Mouse (Mus musculus) heart, postnatal 10 days (tissue): ENCODE measurements around the gene Asb8. TPM values are rescaled to one million over a fixed set of nuclear protein-coding genes. Genes with fewer than 3 reads are reported as not detected.

Experiments used
- DNase-seq, 2 experiments: peaks; one replicate each; pipeline ENCODE4 v3.0.0; 2021
- intact Hi-C: fragments of 180-260 bp; cut with DNase I; formaldehyde crosslinking; loops from one replicate; pipeline ENCODE4 v1.15.1; 2025
- total RNA-seq, 2 experiments: library from RNA; stranded (reverse); gene quantifications; 2 replicates each; pipeline ENCODE4 v1.2.3; 2021

The Asb8 gene
- total RNA-seq, 2 experiments from 2014 or later: 104 to 109 TPM

DNA sequence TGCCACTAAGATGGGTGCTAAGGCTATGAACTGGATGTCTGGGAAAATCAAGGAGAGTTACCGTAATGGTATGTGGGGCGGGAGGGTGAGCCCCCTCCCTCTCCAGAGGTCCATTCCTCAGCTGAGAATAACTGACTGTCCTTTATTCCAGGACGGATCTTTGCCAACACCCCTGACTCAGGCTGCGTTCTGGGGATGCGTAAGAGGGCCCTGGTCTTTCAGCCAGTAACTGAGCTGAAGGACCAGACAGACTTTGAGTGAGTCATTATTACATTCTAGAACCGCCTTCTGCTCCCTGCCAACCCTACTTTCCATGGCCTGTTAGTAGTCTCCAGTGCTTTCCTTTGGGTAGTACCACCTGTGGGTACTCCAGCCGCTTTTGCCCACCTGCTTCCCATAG, 34.0 kb downstream of the Asb8 start:
- DNase-seq: no peak
- intact Hi-C loops: no loop called here

GRCm38 (mm10) chr15:98131001-98131400, 34.4 kb downstream of the Asb8 start:
- DNase-seq: peak; percentile 71 to 80
- intact Hi-C loops: no loop called here

GRCm38 (mm10) chr15:98120831-98121230, 44.6 kb downstream of the Asb8 start:
- no peak for DNase-seq
- intact Hi-C loops: no loop called here

DNA sequence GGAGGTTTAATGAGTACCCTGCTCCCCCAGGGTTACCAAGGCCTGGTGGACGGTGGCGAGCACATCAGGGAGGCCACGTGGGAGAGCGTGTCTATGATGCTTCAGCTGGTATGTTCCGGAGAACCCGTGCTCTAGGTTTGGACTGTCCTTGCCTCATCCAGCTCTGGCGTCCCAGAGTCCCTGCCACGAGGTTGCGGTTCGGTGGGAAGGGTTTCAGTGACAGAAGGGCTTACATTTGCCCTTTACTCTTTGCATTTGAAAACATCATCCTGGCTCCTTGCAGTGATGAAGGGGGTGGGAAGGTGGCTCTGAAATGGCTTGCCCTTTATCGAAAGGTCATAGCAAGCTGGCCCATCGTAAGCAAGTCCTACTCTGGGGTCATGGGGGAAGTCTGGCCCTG, 46.1 kb downstream of the Asb8 start:
- intact Hi-C loops: no loop called here
- no peak for DNase-seq

GRCm38 (mm10) chr15:98116287-98116686, 49.1 kb downstream of the Asb8 start:
- intact Hi-C loops: no loop called here

DNA sequence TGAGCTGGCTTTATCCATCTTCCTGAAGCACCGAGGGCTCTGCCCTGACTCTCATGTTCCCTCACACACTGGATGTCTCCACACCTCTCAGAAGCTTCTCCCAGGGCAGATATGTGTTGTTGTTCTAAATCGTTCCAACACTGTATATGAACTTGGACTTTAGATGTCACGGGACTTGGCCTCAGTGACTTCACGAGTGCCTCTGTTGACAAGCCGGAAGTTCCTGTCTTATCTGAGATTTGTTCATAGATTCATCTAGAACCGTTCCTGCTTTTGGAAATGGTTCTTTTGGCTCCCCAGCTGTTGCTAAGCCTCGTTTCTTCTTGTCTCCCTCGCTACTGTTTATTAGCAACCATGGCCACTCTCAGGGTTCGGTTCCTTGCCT, 49.7 kb downstream of the Asb8 start:
- no peak for DNase-seq
- intact Hi-C loops: no loop called here

More at GRCm38 (mm10) chr15:98116287-98116686, 49.1 kb downstream of the Asb8 start:
- DNase-seq: no peak

GRCm38 (mm10) chr15:98114852-98115778, 50.3 kb downstream of the Asb8 start:
- peak; percentile 49 to 58 for DNase-seq
- intact Hi-C loops: no loop called here

GRCm38 (mm10) chr15:98114098-98114851, 51.1 kb downstream of the Asb8 start:
- peak in 1 of 2 experiments; percentile 34 for DNase-seq
- intact Hi-C loops: no loop called here

- intact Hi-C loops: no loop called here
- DNase-seq: peak; percentile 47 to 50
Observed at GRCm38 (mm10) chr15:98111791-98112190, 53.6 kb downstream of the Asb8 start.

DNA sequence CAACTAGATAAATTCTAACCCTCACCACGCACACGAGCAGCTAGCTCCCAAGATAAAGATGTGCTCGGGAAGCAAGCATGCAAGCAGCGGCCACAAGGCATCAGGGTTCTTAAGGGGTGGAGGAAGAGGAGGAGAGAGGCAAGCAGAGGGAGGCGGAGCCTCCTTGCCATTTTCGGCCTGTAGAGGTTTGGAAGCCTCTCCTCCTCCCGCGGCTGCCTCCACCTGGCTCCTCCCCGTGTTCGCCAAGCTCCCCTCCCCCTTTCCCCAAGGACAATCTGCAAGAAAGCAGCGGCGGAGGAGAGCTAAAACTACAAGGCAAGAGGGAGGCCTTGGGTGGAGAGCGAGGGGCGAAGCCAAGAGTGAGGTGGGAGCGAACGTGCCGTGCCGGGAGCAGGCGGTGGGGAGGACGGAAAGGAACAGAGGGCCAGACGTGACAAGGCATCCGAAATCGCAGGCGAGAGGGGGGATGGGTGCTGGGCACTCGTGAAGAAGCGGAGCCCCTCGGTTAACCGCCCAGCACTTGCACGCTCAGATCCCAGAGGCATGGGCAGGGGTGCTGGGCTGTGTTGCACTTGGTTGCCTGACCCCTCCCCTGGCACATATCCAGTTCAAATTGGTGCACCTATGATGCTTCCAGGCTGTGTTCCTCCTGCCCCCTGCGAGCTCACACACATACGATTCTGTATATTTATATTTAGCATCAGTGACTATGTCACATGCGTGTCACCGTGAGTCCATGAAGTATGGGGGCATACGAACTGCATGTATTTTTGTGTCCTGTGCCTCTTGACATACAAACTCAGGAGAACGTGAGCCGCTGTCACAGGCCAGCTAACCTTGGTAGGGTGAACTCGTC, 56.9 kb downstream of the Asb8 start:
- peak; percentile 89 to 91 for DNase-seq
- intact Hi-C loops: loop anchor here (2.0 kb wide), 1 partner anchor 36 kb away; no protein-coding TSS in a partner anchor

DNA sequence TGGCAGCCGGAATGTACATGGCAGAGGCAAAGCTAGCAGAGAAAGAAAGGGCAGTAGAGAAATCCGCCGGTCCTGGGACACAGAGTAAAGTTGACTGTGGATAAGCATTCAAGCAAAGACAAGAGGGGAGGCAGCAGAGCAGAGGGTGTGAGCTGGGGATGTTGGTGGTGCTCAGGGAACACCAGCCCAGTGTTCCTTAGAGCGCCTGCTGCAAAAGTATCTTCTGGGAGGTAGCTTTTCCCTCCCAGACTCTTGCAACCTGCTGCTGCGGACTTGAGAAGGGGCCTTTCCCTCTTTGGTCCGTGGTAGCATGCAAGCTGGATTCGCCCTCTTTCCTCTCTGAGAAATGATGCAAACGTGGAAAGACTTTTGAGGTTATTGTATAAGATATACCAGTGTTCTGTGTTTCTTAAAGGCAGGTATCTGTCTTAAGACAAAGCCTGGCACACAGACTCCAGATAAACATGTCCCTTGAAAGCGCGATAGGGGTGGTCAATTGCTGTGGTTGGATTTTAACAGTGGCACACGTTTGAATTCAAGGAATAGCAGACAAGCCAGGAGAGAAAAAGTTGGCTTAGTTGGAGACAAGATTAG, 57.6 kb downstream of the Asb8 start:
- intact Hi-C loops: loop anchor here (2.0 kb wide), 1 partner anchor 37 kb away; no protein-coding TSS in a partner anchor
- DNase-seq: no peak

GRCm38 (mm10) chr15:98107230-98107629, 58.2 kb downstream of the Asb8 start:
- intact Hi-C loops: no loop called here
- DNase-seq: no peak

DNA sequence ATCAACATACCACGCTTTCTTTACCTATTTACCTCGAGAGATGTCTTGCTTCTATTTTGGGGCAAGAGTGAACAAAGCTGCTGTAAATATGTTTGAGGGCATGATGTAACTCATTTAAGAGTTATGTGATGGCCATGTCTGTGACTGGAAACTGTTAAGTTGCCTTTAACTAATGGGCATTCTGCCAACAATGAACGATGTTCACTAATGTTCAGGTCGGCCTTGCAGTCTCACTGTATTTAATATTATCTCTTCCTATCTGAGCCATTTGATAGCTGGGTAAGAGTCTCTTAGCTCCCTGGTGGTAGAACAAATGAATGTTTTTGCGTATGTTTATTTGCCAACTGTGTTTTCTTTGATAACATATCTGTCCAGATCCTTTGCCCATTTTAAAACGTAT, 58.9 kb downstream of the Asb8 start:
- intact Hi-C loops: no loop called here
- DNase-seq: no peak

- DNase-seq: no peak
- intact Hi-C loops: no loop called here
Observed at GRCm38 (mm10) chr15:98102401-98102800, 63.0 kb downstream of the Asb8 start.

- DNase-seq: no peak
Observed at GRCm38 (mm10) chr15:98098519-98098918, 66.9 kb downstream of the Asb8 start.

DNA sequence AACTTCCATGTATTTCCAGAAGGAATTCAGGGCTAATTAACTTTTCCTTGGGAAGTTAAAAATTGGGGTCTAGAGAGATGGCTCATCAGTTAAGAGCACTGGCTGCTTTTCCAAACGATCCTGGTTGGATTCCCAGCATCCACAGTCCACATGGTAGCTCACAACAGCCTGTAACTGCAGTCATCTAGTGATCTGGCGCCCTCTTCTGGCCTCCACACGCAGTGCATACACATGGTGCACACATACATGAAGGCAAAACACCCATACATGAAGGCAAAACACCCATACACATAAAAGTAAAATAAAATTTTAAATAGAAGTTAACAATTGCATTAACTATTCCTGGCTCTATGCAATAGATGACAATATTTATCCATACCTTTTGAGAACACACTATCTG, 68.5 kb downstream of the Asb8 start:
- DNase-seq: no peak
- intact Hi-C loops: no loop called here

More at GRCm38 (mm10) chr15:98098519-98098918, 66.9 kb downstream of the Asb8 start:
- intact Hi-C loops: no loop called here

DNA sequence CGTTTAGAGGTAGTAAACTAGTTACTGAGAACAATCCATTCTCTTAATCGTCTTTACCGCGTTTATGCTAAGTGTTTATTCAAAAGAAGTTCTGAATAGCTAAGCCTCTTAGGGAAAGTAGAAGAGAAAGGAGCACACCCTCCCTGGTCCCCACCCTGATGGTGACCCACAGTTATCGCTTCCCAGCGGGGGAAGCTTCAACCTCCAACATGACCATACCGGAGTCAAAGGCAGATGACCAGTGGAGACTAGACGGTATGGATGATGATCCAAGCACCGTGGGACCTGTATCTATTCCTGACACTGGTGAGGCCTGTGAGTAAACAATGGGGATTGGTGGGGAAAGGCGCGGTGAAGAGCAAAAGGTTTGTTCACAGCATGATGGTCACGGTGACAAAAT, 70.5 kb downstream of the Asb8 start:
- no peak for DNase-seq
- intact Hi-C loops: loop anchor here (5.0 kb wide), 1 partner anchor 77 kb away; no protein-coding TSS in a partner anchor

GRCm38 (mm10) chr15:98093121-98094011, 72.1 kb downstream of the Asb8 start, which contains the start of gene Senp1:
TSS of gene Senp1 (minus strand) at chr15:98093744.
- DNase-seq: peak; percentile 94
- intact Hi-C loops: loop anchor here (1.0 to 5.0 kb wide), 2 partner anchors 52 to 79 kb away; no protein-coding TSS in a partner anchor
